Mouse (Mus musculus) spleen, postnatal 36 days (tissue): ENCODE measurements around the gene Grid1.

Experiments
- DNase-seq, 2 experiments: peaks; one replicate each; pipeline ENCODE4 v3.0.0; 2022; ENCODE audit warnings: low spot score in 2 of 2, mixed read lengths in 1 of 2

Grid1 gene

DNA sequence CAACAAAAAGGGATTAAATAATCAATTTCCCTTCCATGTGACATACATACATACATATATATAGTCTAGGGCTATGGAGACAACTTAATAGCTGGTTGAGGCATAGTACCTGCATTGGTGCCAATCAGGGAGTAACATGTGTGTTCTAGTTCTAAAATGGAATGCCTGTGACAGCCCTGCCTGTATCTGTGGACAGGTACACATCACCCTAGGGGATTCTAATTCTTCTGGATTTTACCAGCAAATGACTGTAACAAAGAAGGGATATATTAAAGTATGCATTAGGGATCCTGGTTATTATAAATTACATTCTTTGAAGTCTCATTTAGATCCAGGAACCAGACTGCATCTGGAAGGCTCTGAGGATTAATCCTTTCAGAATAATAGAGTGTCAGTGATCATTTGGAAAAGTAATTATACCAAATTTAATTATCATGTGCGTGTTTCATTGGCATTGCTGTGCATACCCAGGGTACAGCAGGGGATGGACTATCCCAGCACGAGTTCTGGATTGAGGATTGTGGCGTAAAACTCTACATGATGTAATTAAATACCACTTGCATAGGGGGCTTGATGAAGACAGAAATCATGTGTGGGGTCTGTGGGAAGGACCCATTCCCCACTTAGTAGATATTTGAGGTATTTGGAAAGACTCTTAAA lies 584.5 kb downstream of the Grid1 start:
- DNase-seq: no peak

- no peak for DNase-seq
These were observed 610.4 kb downstream of the Grid1 start for GRCm38 (mm10) chr14:35430259-35430658.

GRCm38 (mm10) chr14:35453702-35454101 lies 633.8 kb downstream of the Grid1 start:
- DNase-seq: no peak

- no peak for DNase-seq
These were observed 648.3 kb downstream of the Grid1 start for GRCm38 (mm10) chr14:35468254-35468653.

- DNase-seq: no peak
These were observed 666.1 kb downstream of the Grid1 start for GRCm38 (mm10) chr14:35486017-35486416.

DNA sequence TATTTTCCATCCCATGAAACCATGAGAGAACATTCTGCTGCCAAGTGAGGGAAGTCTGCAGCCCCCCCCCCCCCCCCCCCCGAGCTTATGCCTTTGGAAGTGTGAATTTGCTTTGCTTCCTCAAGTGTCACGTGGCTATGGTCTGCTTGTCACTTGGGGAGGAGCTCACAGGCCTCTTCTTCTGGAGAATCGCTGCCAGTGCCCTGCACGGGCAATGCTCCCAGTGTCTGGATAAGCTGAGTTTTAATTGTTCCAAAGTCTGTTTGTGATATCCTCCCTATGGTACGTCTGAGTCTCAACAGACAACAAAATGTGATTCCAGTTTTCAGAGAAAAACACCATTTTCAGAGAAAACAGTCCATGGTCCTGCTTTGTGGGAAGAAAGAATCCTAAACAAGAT lies 682.4 kb downstream of the Grid1 start:
- no peak for DNase-seq

DNA sequence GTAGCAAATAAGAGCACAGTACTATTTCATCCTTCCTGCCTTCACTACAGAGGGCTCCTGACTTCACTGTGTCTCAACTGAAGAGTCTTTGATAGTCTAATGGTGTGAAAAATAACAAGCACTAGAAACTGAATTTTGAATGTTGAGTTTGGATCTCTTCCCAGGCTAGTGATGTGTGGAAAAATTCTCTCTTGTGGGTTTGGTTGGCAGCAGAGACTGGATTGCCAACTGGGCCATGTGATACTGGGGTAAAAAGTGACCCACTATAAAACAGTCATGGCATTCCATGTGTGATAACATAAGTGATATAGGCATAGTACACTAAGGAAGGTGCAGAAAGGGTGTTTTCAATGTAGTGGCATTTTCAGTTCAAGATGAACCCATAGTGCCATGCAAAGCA lies 699.5 kb downstream of the Grid1 start:
- DNase-seq: no peak

- DNase-seq: no peak
These were observed 718.9 kb downstream of the Grid1 start for GRCm38 (mm10) chr14:35538835-35539234.

- no peak for DNase-seq
These were observed 721.5 kb downstream of the Grid1 start for GRCm38 (mm10) chr14:35541254-35541991.

GRCm38 (mm10) chr14:35541992-35542380 lies 722.1 kb downstream of the Grid1 start:
- no peak for DNase-seq

GRCm38 (mm10) chr14:35554288-35554687 lies 734.4 kb downstream of the Grid1 start:
- DNase-seq: no peak

DNA sequence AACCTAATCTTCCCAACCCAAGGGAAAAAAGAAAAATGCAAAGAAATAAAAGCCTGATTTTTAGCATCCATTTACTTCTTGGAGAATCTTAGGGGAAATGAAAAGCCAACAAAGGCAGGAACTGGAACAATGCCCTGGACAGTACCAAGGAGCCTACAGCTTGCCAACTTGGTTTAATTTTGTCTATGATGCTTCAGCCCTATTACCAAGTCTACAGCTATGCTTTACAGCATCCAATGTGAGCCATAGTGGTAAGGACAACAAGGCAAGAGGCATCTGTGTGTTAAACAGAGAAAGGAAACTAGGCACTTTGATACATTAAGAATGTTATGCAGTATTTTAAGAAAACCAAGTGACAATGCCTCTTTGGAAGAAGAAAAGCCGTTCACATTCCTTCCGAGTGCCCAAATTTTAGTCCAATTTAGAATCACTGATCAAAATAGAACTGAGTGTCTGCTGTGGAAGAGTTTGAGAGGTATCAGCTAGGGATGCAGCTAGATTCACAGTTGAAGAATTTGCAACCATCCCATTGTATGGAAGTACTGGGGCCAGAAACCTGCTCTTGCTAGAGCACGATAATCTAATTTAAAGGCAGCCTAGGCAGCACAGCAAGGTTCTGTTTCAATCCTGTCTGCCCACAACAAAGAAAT lies 741.5 kb downstream of the Grid1 start:
- no peak for DNase-seq

GRCm38 (mm10) chr14:35572991-35573502 lies 753.1 kb downstream of the Grid1 start:
- DNase-seq: no peak

- no peak for DNase-seq
These were observed 754.6 kb downstream of the Grid1 start for GRCm38 (mm10) chr14:35574489-35574888.

DNA sequence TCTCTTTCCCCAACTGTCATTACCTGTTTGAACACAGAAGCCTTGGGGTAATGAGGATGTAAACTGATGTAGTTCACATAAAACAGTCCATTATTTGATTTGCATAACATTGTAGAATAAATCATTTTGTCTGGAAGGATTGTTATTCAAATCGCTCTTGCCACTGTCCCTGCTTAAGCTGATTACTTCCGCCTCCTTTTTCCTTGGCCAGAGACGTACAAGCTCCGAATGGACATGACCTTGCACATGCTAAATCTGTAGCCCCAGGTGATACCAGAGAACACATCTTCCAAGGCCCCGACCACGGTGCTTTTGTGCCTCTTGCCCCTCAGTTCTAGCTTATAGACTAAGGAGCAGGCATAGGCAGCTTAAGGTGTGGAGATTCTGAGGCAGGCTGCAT lies 755.4 kb downstream of the Grid1 start:
- no peak for DNase-seq

- no peak for DNase-seq
These were observed 805.8 kb downstream of the Grid1 start for GRCm38 (mm10) chr14:35625749-35626148.
